Mouse (Mus musculus) intestine, embryonic 14.5 days (tissue): ENCODE results near the gene Phactr4. TPM values are rescaled to one million over a fixed set of nuclear protein-coding genes. Genes with fewer than 3 reads are reported as not detected.

ENCODE experiments used
- ATAC-seq: fragments of 200-750 bp; cut with Nextera tagmentation; replicated peaks from 2 replicates; pipeline ENCODE4 v1.8.0; 2017; ENCODE audit warnings: low read depth, moderate number of reproducible peaks, moderate TSS enrichment, moderate library complexity; ENCODE audit not compliant: low FRiP score, low TSS enrichment
- DNase-seq: peaks from one replicate; pipeline ENCODE4 v3.0.0-alpha.2; 2018; ENCODE audit warnings: low spot score
- H3K27ac ChIP-seq: fragments of 300-500 bp; sonication (generic); 2 replicates; pipeline ENCODE4 v1.5.1; 2014; ENCODE audit warnings: low read depth, mild to moderate bottlenecking, control low read depth
- H3K27me3 ChIP-seq: fragments of 300-500 bp; sonication (generic); replicated peaks from 2 replicates; pipeline ENCODE4 v1.6.1; 2014; ENCODE audit warnings: low read length, control low read depth; ENCODE audit not compliant: control insufficient read depth, insufficient read depth
- H3K36me3 ChIP-seq: fragments of 300-500 bp; sonication (generic); 2 replicates; pipeline ENCODE4 v1.6.1; 2014; ENCODE audit warnings: low read length, control low read depth; ENCODE audit not compliant: control insufficient read depth, insufficient read depth
- H3K4me1 ChIP-seq: fragments of 300-500 bp; sonication (generic); replicated peaks from 2 replicates; pipeline ENCODE4 v1.6.1; 2014; ENCODE audit warnings: low read length, control low read depth, mixed read lengths; ENCODE audit not compliant: control insufficient read depth, insufficient read depth
- H3K4me2 ChIP-seq: fragments of 300-500 bp; sonication (generic); 2 replicates; pipeline ENCODE4 v1.6.1; 2014; ENCODE audit warnings: low read length
- H3K4me3 ChIP-seq: fragments of 300-500 bp; sonication (generic); 2 replicates; pipeline ENCODE4 v1.5.1; 2014; ENCODE audit warnings: low read depth, low read length, control low read depth, mixed read lengths
- H3K9ac ChIP-seq: fragments of 300-500 bp; sonication (generic); 2 replicates; pipeline ENCODE4 v1.6.1; 2014; ENCODE audit warnings: mild to moderate bottlenecking, low read length
- H3K9me3 ChIP-seq: fragments of 300-500 bp; sonication (generic); 2 replicates; pipeline ENCODE4 v1.6.1; 2016; ENCODE audit warnings: low read length, control low read depth; ENCODE audit not compliant: control insufficient read depth
- WGBS: fragments of 180-500 bp; shearing (Covaris S2); extraction: QIAGEN DNeasy Blood & Tissue Kit; methylation state at CpG from one replicate; pipeline ENCODE4 v1.1.7; 2014; 5-methylcytosine and 5-hydroxymethylcytosine counted together
- polyA plus RNA-seq: library from polyadenylated mRNA; unstranded; fragments of >200 nt; fragmentation: Nextera tagmentation; extraction: Ambion mirVana; gene quantifications from 2 replicates; pipeline ENCODE4 v1.2.1, GENCODE M21; 2014

The Phactr4 gene
- polyA plus RNA-seq, 1 experiment from 2014 or later = 21.5 TPM

DNA sequence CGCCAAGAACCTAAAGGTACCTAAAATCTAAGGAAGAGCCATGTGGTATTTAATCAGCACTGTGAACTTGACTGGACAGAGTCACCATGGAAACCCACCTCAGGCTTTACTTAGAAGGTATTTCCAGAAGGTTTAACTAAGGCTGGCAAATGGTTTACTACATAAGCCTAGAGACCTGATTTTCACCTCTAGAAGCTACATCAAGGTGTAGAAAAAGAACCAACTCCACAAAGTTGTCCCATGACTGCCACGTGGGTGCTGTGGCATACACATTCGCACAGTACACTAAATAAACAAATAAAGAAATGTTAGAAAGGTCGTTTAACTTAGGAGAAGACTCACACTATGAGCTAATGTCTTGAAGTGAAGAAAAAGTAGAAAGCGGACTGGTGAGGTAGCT, 17.7 kb downstream of the Phactr4 start:
- no peak for DNase-seq

GRCm38 (mm10) chr4:132403063-132403660, 19.1 kb downstream of the Phactr4 start:
- ATAC-seq = no peak

More for the DNA sequence above, 17.7 kb downstream of the Phactr4 start:
- no peaks in the 10 kb centered on the region for H3K4me1 ChIP-seq
- peaks cover 4% of the 10 kb centered on the region; the same call in 1 of the 2 replicates for H3K36me3 ChIP-seq
- H3K9me3 ChIP-seq = no peaks in the 10 kb centered on the region
- H3K27ac ChIP-seq = no peak overlapping the region
- no peak for ATAC-seq
- H3K4me3 ChIP-seq = no peak overlapping the region
- 76% methylated on average over 5 of the region's 5 CpGs for WGBS
- no peak overlapping the region for H3K4me2 ChIP-seq
- no peaks in the 10 kb centered on the region for H3K27me3 ChIP-seq
- no peak overlapping the region for H3K9ac ChIP-seq

GRCm38 (mm10) chr4:132401016-132401415, 21.3 kb downstream of the Phactr4 start:
- no peak overlapping the region for H3K27ac ChIP-seq
- DNase-seq (no peak), ATAC-seq (no peak)
- no peak overlapping the region for H3K4me3 ChIP-seq
- H3K4me1 ChIP-seq = peaks cover 11% of the 10 kb centered on the region; the same call in 1 of the 2 replicates
- no peak overlapping the region for H3K4me2 ChIP-seq
- H3K36me3 ChIP-seq = 0 out of 2 replicates have a peak, but pooled peaks cover 4% of the 10 kb centered on the region
- no peaks in the 10 kb centered on the region for H3K27me3 ChIP-seq
- no peak overlapping the region for H3K9ac ChIP-seq
- 94% methylated on average over 9 of the region's 9 CpGs for WGBS
- H3K9me3 ChIP-seq = no peaks in the 10 kb centered on the region

More at GRCm38 (mm10) chr4:132403063-132403660, 19.1 kb downstream of the Phactr4 start:
- peaks cover 4% of the 10 kb centered on the region; the same call in 1 of the 2 replicates for H3K36me3 ChIP-seq
- no peak overlapping the region; the same call in 1 of the 2 replicates for H3K27ac ChIP-seq
- H3K9ac ChIP-seq = no peak overlapping the region
- DNase-seq = no peak
- H3K4me3 ChIP-seq = no peak overlapping the region
- no peaks in the 10 kb centered on the region for H3K27me3 ChIP-seq
- peaks cover 8% of the 10 kb centered on the region; the same call in 1 of the 2 replicates for H3K4me1 ChIP-seq
- no peak overlapping the region for H3K4me2 ChIP-seq
- H3K9me3 ChIP-seq = no peaks in the 10 kb centered on the region
- 51% methylated on average over 5 of the region's 5 CpGs for WGBS

DNA sequence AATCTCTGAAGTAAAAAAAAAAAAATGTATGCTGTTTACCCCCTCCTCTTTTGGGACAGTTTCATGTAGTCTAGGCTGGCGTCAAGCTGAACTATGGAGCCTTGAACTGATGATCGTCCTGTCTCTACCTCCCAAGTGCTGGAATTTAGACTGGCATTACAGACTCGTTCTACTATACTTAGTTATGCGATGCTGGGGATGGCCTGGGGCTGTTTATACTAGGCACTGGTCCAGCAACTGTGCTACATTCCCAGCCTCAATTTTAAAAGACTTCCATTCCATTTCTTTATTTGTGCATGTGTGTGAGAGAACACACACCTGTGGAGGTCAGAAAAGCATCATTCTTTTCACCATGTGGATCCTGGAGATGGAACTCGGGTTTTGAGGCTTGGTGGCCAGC, 23.4 kb downstream of the Phactr4 start:
- Histone ChIP-seq H3K4me3 (no peak overlapping the region), H3K4me2 (no peak overlapping the region), H3K27ac (no peak overlapping the region), H3K9me3 (no peaks in the 10 kb centered on the region), H3K9ac (no peak overlapping the region), H3K27me3 (no peaks in the 10 kb centered on the region), H3K4me1 (peaks cover 11% of the 10 kb centered on the region; the same call in 1 of the 2 replicates), H3K36me3 (no peaks in the 10 kb centered on the region)
- WGBS = 53% methylated on average over 5 of the region's 5 CpGs
- DNase-seq (no peak), ATAC-seq (no peak)

GRCm38 (mm10) chr4:132398045-132398774, 24.1 kb downstream of the Phactr4 start:
- Histone ChIP-seq H3K27ac (no peak overlapping the region), H3K4me3 (peak overlapping the region; percentile 15; the same call in 1 of the 2 replicates), H3K9ac (no peak overlapping the region), H3K4me1 (peaks cover 11% of the 10 kb centered on the region; the same call in 1 of the 2 replicates), H3K36me3 (no peaks in the 10 kb centered on the region), H3K27me3 (no peaks in the 10 kb centered on the region), H3K9me3 (no peaks in the 10 kb centered on the region), H3K4me2 (peak overlapping the region; percentile 40)
- 0 out of 2 replicates have a peak, but pooled peaks have one; percentile 62 for ATAC-seq
- 23% methylated on average over 11 of the region's 11 CpGs for WGBS
- DNase-seq = peak; percentile 77

GRCm38 (mm10) chr4:132397120-132397519, 25.2 kb downstream of the Phactr4 start:
- ATAC-seq = no peak
- 72% methylated on average over 3 of the region's 3 CpGs for WGBS
- Histone ChIP-seq H3K4me3 (no peak overlapping the region), H3K9ac (no peak overlapping the region), H3K27ac (no peak overlapping the region), H3K4me1 (peaks cover 11% of the 10 kb centered on the region; the same call in 1 of the 2 replicates), H3K36me3 (no peaks in the 10 kb centered on the region), H3K4me2 (peak overlapping the region; percentile 40; the same call in 1 of the 2 replicates), H3K9me3 (no peaks in the 10 kb centered on the region), H3K27me3 (no peaks in the 10 kb centered on the region)
- no peak for DNase-seq

DNA sequence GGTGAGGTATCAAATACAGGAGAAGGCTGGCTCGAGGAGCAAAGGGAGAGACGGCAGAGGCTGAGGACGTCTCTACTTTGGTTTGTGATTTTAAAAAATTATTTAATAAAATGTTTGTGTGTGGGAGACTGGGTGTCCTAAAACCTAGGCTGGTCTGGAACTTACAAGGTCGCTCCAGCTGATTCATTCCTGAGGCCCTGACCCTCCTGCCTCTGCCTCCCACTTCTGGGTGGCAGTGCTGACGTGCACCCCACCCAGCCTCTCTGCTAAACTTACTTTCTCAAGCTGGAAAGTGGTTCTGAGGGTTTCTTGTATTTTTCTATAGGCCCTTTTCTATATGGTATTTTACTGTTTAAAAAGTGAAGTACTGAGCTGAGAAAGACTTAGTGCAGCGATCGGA, 26.0 kb downstream of the Phactr4 start:
- no peak overlapping the region for H3K4me3 ChIP-seq
- 93% methylated on average over 7 of the region's 7 CpGs for WGBS
- no peak for ATAC-seq
- H3K36me3 ChIP-seq = no peaks in the 10 kb centered on the region
- H3K4me1 ChIP-seq = peaks cover 11% of the 10 kb centered on the region; the same call in 1 of the 2 replicates
- H3K27me3 ChIP-seq = no peaks in the 10 kb centered on the region
- H3K27ac ChIP-seq = no peak overlapping the region
- no peak for DNase-seq
- H3K9me3 ChIP-seq = no peaks in the 10 kb centered on the region
- H3K9ac ChIP-seq = no peak overlapping the region
- no peak overlapping the region for H3K4me2 ChIP-seq

GRCm38 (mm10) chr4:132391063-132391740, 31.1 kb downstream of the Phactr4 start:
- peaks cover 6% of the 10 kb centered on the region; the same call in 1 of the 2 replicates for H3K36me3 ChIP-seq

More at GRCm38 (mm10) chr4:132391063-132391740, 31.1 kb downstream of the Phactr4 start:
- Histone ChIP-seq H3K4me2 (no peak overlapping the region), H3K4me1 (peaks cover 7% of the 10 kb centered on the region; the same call in 1 of the 2 replicates), H3K9ac (no peak overlapping the region), H3K27ac (no peak overlapping the region), H3K4me3 (no peak overlapping the region), H3K27me3 (no peaks in the 10 kb centered on the region), H3K9me3 (no peaks in the 10 kb centered on the region)
- no peak for DNase-seq
- WGBS = 90% methylated on average over 8 of the region's 8 CpGs
- ATAC-seq = no peak
